Mouse (Mus musculus): ENCODE results near the gene Ikzf1. TPM values are rescaled to one million over a fixed set of nuclear protein-coding genes. Genes with fewer than 3 reads are reported as not detected.

Gene Ikzf1
- total RNA-seq, 1 experiment from 2014 or later, result 110 TPM

DNA sequence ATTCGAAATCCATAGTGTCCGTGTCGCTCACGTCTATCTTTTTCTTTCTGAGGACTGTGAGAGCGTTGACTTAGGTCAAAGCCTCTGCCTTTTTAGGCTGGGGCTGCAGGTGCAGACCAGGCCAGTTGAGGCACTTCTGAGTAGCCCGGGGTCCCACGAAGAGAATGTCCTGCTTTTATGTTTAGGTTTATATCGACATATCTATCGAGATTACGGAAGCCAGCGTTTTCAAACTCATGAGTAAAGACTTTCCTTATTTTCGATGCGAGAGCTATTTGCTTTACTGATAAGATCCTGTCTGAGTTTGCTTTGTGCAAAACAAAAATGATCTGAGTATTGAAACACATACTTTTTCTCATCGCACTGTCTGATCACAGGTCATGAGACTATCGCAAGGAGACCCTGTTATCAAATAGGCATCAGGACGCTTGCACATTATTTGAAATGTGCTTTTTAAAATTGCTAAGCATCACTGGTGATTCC is 1.8 kb downstream of the Ikzf1 start:
- ATAC-seq (replicated peaks in 1 of 2; ENCODE audit: insufficient read depth in 1 of 2, low FRiP score in 2 of 2, low TSS enrichment in 1 of 2, low read depth in 1 of 2, poor library complexity in 2 of 2, severe bottlenecking in 2 of 2), result no peak

DNA sequence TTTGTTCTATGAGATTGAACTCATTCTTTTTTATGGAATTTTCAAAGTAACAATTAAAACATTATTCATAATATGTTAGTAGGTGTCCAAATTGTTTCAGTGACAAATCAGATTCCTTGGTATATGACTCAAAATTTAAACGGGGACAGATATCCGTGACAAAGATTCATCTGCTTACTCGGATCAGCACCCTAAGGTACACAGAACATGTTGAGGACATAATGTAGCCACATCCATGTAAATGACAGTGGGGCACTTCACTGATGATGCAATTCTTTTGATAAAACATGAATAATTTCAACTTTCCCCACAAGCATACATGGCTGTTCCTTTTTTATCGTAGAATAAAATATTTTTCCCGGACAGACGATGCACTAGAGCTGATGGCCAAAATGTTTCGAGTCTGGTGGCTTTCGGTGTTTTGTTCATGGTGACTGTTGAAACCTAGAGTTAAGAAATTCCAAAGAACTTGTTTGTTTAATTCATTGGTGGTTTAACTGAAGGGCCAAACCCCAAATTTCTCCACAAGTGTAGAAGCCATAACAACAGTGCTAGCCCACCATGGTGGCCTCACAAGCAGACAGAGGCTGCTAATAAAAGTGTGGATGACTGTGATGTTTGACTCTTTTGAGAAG is 2.9 kb downstream of the Ikzf1 start:
- ATAC-seq (replicated peaks in 1 of 2; ENCODE audit: insufficient read depth in 1 of 2, low FRiP score in 2 of 2, low TSS enrichment in 1 of 2, low read depth in 1 of 2, poor library complexity in 2 of 2, severe bottlenecking in 2 of 2), result no peak

DNA sequence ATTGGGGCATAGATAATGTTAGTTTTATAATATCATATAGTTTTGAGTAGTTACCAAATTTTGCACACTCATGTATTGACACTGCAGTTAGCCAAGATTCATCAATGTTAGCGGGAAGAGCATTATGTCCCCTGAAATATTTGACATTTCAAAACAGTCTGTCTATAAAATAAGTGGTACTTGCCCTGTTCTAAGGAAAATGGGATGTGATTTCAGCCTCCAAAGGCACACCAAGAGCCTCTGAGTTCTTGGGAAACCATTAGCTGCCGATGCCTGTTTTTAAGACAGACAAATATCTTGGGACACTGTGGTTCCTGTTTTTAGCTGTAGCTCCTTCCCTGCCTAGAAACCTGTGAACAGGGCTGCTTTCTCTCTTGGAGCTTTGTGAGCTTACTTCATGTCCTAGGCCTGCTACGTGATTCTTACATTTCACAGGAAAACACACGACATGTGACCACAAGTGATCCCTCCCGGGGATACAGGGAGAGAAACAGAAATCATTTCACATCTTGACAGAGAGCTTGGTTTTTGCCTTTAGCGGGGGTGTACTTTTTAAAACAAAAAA is 4.0 kb downstream of the Ikzf1 start:
- no peak for ATAC-seq (replicated peaks in 1 of 2; ENCODE audit: insufficient read depth in 1 of 2, low FRiP score in 2 of 2, low TSS enrichment in 1 of 2, low read depth in 1 of 2, poor library complexity in 2 of 2, severe bottlenecking in 2 of 2)

DNA sequence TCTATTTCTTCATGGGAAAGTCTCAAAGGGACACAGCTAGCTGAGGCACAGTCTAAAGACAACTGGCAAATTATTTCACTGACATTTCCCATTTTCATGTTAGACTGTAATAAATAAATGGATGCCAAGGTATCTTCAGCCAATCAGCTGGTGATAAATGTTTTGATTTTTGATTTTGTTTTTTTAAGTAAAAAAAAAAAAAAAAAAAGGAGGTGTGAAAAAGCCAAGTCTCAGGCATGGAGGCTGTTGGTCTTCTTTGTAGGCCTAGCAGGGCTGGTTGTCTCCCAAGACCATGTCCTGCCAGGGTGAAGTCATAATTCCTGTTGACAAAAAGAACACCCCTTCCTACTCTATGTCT is 4.9 kb downstream of the Ikzf1 start:
- no peak for ATAC-seq (replicated peaks in 1 of 2; ENCODE audit: insufficient read depth in 1 of 2, low FRiP score in 2 of 2, low TSS enrichment in 1 of 2, low read depth in 1 of 2, poor library complexity in 2 of 2, severe bottlenecking in 2 of 2)

DNA sequence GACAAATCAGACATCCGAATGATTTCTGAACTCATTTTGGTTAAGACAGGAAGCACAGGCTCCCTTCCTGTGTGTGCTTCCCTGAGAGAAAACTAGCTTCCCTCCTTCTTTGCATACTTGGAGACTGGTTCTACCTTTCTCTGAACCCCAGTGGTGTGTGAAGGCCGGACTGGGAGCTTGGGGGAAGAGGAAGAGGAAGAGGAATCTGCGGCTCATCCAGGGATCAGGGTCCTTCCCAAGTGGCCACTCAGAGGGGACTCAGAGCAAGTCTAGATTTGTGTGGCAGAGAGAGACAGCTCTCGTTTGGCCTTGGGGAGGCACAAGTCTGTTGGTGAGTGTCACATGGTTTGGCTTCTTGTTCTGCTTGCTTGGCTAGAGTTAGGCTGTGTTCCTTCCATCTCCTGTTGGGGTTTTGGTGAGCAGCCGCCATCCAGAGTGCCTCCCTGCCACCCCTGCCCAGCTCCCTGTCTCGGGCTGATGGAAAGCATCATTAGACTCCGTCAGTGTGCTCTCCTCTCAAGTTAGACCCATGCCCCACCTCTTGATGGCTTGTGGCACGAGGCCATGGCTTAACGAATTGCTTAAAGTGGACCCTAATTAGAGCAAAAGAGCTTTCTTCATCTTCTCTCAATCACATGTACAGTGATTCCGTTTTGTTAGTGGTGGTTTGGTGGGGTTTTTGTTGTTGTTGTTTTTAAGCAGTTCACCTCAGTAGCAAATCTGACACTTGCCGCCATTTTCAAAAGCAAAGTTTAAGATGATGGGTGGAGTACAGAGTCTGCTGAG is 5.4 kb downstream of the Ikzf1 start:
- ATAC-seq (replicated peaks in 1 of 2; ENCODE audit: insufficient read depth in 1 of 2, low FRiP score in 2 of 2, low TSS enrichment in 1 of 2, low read depth in 1 of 2, poor library complexity in 2 of 2, severe bottlenecking in 2 of 2), result peak; percentile 6 to 14; a peak in 2 of 4 replicates

DNA sequence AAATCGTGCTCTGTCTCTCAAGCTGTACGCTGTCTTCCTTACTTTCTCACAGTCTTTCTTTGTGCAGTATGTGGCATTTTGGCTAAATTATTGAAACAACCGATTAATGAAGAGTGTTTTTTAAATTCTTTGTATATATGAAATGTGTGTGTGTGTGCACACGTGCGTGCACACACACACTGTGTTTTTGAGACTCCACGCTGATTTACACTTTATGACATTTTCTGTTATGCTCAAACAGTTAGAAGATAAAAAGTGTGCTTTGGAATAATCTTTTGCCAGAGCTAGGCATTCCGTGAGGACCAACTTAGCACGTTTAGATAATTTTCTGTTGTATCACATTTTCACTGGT is 6.0 kb downstream of the Ikzf1 start:
- ATAC-seq (replicated peaks in 1 of 2; ENCODE audit: insufficient read depth in 1 of 2, low FRiP score in 2 of 2, low TSS enrichment in 1 of 2, low read depth in 1 of 2, poor library complexity in 2 of 2, severe bottlenecking in 2 of 2), result no peak

DNA sequence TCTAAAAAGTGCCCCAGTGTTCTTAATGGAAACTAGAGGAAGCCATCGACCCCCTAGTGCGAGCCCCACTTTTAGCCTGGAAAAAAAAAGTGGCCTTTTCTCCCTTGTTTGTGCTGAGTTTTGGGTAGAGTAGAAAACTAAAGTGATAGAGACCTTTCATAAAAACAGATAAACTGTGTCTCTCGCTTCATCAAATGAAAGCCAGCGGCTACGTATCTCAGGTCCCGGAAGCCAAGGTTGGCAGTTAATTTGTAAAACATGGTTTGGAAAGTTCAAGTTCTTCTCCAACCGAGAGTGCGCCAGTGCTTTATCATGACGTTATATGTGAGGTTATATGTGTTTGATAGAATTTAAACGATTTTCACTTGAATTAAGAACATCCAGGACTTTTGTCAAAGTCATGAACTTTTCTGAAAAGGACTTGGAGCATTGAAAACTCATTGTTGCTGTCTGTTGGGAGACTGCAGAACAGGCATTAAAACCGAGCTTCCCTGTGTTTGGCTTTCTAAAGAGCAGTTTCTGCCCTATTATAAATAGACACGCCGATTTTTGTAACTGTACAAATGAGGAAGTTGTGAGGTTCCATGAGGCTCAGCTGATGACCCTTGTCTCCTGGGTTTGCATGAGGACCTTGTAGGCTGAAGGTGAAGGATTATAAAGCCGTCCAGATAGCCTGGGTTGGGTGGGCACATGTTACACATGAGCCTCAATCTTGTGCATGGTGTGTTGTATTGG is 6.7 kb downstream of the Ikzf1 start:
- ATAC-seq (replicated peaks in 1 of 2; ENCODE audit: insufficient read depth in 1 of 2, low FRiP score in 2 of 2, low TSS enrichment in 1 of 2, low read depth in 1 of 2, poor library complexity in 2 of 2, severe bottlenecking in 2 of 2), result peak; percentile 13 to 23; a peak in 2 of 4 replicates

DNA sequence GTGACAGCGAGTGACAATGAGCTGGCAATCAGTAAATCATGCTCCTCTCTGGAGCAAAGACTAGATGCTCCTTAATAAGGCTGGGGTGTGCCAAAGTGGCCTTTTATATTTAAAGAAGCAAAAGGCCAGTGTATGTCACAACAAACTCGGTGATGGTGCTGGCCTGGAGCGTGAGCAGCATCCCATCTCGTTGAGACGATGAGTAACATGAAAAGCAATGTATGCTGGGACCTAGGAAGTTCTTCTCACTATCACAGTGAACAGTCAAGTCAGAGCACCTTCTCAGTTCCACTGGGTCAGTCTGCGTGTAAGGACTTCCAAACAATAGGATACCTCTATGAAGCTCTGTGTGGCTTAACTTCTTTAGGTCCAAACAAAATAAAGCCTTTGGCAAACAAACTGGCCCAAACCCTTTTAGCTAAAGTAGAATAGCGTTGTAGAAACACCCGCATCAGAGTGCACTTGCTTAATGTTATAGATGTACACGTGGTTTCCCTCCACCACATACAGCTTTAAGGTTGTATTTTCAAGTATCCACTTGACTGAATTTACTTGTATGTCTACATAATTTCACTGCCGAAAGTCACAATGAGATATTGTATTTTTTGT is 7.9 kb downstream of the Ikzf1 start:
- no peak for ATAC-seq (replicated peaks in 1 of 2; ENCODE audit: insufficient read depth in 1 of 2, low FRiP score in 2 of 2, low TSS enrichment in 1 of 2, low read depth in 1 of 2, poor library complexity in 2 of 2, severe bottlenecking in 2 of 2)

DNA sequence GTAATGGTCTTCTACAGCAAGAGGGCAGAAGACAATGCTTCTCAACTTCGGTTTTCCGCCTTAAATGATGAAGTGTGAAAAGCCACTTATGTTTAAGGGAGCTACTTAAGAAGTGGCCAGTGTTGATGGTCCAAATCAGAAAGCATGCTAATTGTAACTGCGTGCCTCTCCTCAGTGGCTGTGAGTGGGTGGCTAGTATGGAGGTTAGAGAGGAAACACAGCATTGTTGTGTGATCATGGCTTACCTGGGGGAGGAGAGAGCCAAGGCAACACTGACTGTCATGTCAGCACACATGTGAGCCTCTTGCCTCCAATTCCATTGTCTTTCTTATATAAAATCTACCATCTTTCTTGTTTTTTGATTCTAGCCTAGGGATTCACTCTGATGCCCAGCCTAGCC is 8.6 kb downstream of the Ikzf1 start:
- ATAC-seq (replicated peaks in 1 of 2; ENCODE audit: insufficient read depth in 1 of 2, low FRiP score in 2 of 2, low TSS enrichment in 1 of 2, low read depth in 1 of 2, poor library complexity in 2 of 2, severe bottlenecking in 2 of 2), result no peak

DNA sequence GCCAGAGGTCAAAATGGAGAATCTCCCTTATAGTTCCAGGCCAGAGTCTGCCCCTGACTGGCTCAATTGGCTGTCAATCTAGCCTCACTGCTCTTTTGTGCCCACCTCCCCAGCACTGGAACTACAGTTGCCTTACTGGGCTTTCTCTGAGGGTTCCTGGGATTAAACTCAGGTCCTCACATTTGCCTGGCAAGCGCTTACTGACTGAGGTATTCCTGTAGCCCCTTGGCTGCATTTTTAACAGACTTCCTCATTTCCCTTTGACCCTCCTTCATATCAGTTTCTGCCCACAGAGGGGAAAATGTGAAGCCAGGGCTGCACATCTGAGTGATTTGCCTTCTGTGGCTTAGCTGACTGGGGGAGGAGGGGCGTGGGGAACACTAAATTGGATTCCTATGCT is 9.3 kb downstream of the Ikzf1 start:
- peak; percentile 57 to 63 for ATAC-seq (replicated peaks in 1 of 2; ENCODE audit: insufficient read depth in 1 of 2, low FRiP score in 2 of 2, low TSS enrichment in 1 of 2, low read depth in 1 of 2, poor library complexity in 2 of 2, severe bottlenecking in 2 of 2)

DNA sequence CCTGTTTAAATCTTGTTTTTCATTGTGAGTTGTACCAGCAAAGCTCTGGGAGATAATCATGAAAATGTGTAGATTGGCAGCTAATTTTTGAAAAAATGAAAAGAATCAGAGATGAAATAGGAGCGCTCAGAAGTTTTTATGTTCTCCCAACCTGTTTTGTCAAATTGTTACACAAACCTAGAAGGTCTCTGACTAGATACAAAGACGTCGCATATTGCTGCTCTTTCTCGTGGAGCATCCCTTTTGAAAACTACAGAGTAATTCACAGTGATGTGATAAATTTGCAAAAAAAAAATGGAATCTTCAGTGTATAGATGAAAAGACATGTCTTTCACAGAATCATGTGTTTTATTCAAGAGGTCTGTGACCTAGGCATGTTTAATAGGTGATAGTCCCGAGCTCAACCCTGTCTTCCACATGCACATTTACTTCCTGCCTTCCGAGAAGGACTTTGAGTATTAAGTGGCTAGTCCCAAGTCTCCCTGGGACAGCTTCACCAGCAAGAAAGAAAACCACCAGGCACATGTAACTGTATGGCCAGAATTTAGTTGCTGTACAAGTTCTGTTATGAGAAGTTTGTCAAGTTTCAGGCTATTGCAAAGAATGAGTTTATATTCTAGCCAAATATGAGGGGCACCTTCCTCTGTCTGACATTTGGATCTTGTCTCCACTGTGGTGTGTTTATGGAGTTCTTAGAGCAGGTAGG is 9.8 kb downstream of the Ikzf1 start:
- ATAC-seq (replicated peaks in 1 of 2; ENCODE audit: insufficient read depth in 1 of 2, low FRiP score in 2 of 2, low TSS enrichment in 1 of 2, low read depth in 1 of 2, poor library complexity in 2 of 2, severe bottlenecking in 2 of 2), result no peak

DNA sequence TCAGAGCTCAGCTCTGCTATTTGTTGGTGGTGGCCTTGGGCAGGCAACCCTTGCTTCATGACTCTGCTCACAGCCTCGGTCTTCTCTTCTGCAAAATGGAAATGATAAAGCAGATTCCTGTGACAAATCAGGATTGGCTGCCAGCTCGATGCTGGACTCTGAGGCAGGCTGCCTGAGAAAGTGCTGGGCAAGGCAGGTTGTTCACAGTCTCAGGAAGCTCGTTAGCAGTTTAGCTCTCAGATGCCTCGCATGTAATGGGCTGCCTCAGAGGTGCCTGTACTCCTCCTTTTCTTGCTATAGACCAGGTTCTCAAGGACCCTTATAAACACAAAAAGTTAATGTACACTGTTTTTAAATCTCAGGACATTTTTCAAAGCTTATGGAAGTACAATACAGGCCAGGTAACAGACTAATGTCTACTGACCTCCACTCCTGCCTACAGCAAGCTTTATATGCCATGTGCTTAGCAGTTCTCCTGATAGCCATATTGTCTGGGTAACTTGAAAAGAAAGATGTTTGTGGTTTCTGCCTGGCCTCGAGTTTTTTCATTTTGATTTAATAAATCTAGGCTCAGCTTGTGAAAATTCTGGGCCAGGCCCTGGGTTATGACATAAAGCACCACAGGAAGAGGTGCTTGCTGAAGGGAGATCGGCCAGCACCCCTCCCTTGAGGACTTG is 10.5 kb downstream of the Ikzf1 start:
- ATAC-seq (replicated peaks in 1 of 2; ENCODE audit: insufficient read depth in 1 of 2, low FRiP score in 2 of 2, low TSS enrichment in 1 of 2, low read depth in 1 of 2, poor library complexity in 2 of 2, severe bottlenecking in 2 of 2), result no peak

DNA sequence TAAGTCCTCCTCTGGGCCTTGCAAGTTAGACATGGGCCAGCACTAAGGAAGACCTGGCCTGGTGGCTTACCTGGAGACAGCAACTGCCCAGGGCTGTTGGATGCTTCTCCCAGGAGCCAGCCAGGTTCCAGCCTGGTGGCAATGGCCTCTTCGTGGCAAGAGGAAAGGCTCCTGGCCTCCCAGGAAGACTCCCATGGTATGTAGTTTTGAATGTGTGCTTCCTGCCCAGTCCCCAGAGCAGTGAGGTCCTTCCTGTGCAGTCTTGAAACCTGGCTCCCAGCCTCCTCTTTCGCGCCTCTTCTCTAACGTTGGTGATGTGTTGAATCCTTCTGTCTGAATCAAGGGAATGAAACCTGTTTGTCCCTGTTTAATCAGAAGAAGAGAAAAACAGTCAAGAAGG is 11.1 kb downstream of the Ikzf1 start:
- ATAC-seq (replicated peaks in 1 of 2; ENCODE audit: insufficient read depth in 1 of 2, low FRiP score in 2 of 2, low TSS enrichment in 1 of 2, low read depth in 1 of 2, poor library complexity in 2 of 2, severe bottlenecking in 2 of 2), result no peak

DNA sequence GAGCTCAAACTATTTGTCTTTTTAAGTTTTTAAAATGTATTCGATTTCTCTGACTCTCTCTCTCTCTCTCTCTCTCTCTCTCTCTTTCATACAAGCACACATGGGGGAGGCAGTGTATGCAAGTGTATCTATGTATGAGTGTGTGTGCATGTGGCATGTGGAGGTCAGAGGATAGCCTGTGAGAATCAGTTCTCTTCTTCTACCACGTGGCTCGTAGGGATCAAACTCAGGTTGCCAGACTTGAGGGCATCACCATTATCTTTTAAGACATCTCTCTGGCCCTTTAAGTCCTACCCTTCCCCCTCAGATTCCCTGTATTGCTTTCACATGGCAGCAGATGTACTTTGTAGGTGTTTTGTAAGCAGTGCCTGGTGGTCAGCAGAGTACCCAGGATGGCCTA is 12.0 kb downstream of the Ikzf1 start:
- ATAC-seq (replicated peaks in 1 of 2; ENCODE audit: insufficient read depth in 1 of 2, low FRiP score in 2 of 2, low TSS enrichment in 1 of 2, low read depth in 1 of 2, poor library complexity in 2 of 2, severe bottlenecking in 2 of 2), result no peak

DNA sequence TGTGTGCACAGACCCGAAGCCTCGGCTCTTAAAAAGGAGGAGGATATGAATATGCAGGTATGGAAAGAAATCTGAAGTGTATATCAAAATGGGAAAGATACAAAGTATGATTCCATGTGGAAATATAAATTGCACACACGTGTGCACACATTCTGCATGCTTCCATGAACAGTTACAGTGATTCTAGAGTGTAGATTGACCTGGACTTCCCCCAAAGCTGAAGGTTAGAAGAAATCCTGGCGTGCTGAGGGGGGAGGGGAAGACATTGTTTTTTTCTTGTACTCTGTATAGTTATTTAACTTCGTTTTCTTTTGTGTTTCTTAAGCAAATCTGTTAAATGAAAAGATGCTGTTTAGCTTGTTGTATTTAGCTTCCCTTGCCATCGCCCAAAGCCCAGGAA is 16.6 kb downstream of the Ikzf1 start:
- ATAC-seq (replicated peaks in 1 of 2; ENCODE audit: insufficient read depth in 1 of 2, low FRiP score in 2 of 2, low TSS enrichment in 1 of 2, low read depth in 1 of 2, poor library complexity in 2 of 2, severe bottlenecking in 2 of 2), result no peak

DNA sequence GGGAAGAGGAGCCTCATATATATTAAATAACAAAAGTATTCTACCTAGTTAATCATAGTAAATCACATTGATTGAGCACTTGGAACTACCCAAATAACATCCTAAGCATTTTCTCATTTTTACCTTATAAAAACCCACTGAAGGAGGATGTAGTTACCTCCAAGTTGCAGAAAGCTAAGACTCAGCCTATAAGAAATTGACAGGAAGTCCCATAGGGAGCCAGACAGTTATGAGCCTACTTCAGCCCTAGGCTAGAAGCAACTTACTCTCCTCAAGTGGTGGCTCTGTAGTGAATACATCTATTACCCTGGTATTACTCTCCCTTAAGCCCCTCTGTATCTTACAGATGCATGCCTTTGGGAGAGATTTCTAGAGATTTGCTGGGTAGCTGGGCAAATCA is 19.0 kb downstream of the Ikzf1 start:
- no peak for ATAC-seq (replicated peaks in 1 of 2; ENCODE audit: insufficient read depth in 1 of 2, low FRiP score in 2 of 2, low TSS enrichment in 1 of 2, low read depth in 1 of 2, poor library complexity in 2 of 2, severe bottlenecking in 2 of 2)

Data from hematopoietic stem cell, adult 5-6 weeks (primary cell).